Mouse (Mus musculus) cerebellum, adult 2 months (tissue): ENCODE results near the gene Selenoh.

Source experiments
- CTCF ChIP-seq: fragments of 200-500 bp; IDR thresholded peaks from 2 replicates; pipeline ENCODE4 v1.5.1; 2011; ENCODE audit warnings: low read depth, mild to moderate bottlenecking, control low read depth, low read length, moderate library complexity, borderline replicate concordance; ENCODE audit not compliant: insufficient read depth
- POLR2A ChIP-seq: fragments of 200-500 bp; IDR thresholded peaks from 2 replicates; pipeline ENCODE4 v1.6.1; 2011; ENCODE audit warnings: low read length, control low read depth, borderline replicate concordance; ENCODE audit not compliant: insufficient read depth

DNA sequence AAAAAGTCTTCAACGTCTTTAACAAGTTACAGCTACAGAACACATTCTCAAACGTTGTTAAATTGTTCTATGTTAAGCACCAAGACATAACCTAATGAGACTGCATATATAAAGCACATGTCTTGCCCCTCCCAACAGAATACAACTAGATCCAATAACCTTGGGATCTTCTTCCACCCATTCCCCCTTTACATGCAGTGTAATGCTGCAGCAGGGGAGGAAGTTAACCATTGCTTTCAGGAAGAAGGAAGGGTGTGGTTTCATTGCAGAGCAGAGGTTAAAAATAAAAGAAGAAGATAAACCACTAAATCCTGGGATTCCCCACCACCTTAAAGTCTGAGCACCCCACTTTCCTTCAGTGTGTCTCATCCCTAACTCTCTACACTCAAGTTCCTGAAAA is 47.9 kb downstream of the Selenoh start:
- no peak for TF ChIP-seq CTCF
- TF ChIP-seq POLR2A, result no peak
